Mouse (Mus musculus): ENCODE measurements around the gene Efl1.
"Not testable (repeated sequence)": the region's sequence is repeated elsewhere in the genome, so short reads cannot be mapped to it uniquely, and the experiment has no call there.

The Efl1 gene

GRCm38 (mm10) chr7:82719740-82720139, 71.3 kb downstream of the Efl1 start:
- no peak for DNase-seq (ENCODE audit: low spot score in 2 of 2)

DNA sequence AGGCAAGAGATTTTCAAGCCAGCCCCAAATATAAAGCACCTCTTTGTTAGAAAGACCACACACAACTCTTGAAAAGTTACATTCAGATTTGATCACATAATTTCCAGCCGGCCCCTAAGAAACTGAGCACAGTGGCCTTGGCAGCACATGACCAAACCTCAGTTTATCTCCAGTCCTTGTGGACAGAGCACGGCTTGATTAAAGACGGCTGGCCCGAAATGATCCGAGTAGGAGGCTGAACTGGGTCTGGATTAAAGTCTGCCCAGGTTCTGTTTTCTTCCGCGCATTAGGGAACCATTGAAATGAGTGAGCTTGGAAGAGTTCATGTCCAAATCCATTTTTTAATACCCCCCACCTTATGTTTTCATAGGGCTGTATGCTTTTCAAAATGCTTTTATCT, 72.1 kb downstream of the Efl1 start:
- DNase-seq (ENCODE audit: low spot score in 2 of 2) = no peak

- DNase-seq (ENCODE audit: low spot score in 2 of 2) = no peak
Measured at GRCm38 (mm10) chr7:82720906-82721305, 72.5 kb downstream of the Efl1 start.

GRCm38 (mm10) chr7:82722486-82723123, 74.2 kb downstream of the Efl1 start:
- no peak for DNase-seq (ENCODE audit: low spot score in 2 of 2)

DNA sequence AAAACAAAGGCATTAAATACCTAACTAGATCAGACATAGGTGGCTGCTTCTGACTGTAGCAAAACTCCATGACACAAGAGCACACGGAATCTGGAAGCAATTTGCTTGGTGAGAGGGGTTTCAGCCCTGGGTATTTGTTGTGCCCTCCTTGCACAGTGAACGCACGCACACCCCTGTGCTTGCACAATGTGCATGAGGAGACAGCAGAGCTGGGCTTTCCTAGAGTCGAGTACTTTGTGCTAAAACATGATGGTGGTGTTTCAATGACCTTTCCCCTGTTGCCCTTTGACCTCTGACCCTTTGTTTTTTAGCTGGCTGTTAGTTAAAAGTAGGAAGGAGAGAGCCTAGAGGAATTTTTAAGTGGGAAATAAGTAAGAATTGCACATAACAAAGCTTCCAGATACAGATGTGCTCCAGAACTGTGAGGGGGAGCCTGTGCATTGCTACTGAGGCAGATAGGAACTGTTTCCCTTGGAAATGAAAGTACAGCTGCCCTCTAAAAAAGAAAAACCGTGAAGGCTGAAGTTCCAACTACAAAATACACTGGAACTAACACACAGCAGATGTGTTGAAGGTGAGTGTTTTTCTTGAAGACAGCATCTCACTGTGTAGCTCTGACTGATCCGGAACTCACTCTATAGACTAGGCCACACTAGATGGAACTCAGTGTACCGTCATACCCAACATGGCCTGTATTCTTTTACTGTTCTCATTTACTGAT, 74.9 kb downstream of the Efl1 start:
- no peak for DNase-seq (ENCODE audit: low spot score in 2 of 2)

DNA sequence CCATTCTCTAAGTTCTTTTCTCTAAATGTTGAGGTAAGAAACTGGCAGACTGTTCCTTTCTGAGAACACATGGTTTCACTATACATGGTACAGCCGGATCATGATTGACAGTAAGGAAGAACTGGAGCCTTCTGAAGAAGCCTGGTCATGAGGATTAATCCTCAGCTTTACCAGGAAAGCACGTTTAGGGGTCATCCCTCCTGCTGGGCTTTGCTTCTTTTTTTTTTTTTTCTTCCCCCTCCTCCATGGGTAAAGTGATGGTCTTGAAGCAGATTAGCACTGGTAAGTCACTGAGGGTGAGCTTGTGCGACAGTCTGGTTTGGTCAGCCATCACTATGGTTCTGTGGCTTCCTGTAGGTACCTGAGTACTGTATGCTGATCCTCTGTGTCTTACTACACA, 76.1 kb downstream of the Efl1 start:
- DNase-seq (ENCODE audit: low spot score in 2 of 2) = no peak

GRCm38 (mm10) chr7:82725006-82725636, 76.7 kb downstream of the Efl1 start:
- no peak for DNase-seq (ENCODE audit: low spot score in 2 of 2)

DNA sequence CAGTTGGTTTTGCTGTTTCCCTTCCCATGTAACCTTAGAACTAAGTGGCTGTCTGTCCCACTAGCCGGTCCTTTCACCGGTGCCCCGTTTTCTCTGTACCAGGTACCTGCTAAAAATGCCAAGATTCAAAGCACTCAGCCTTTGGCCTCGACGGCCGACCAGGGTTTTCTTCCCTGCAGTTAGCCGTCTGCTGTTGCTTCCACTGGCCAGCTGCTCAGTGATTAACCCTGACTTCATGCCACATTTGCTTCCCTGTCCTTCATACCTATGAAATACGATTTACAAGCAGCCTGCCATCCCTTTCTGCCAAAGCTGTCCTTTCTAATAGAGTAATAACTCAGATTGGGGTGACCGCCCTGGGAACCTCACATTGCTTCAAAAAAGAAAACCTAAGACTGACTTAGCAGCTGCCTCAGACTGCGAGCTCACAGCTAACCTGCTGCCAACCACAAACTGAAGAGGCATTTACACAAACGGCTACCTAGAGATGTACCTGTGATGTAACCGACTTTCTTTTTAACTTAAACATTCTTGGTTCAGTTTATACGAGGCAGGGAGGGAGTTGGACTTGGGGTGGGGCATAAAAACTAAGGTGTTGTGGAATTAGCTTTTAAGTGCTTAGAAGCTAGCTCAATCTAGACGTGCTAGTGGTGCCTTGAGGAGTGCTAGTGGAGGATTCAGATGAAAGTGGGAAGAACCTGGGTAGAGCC, 77.5 kb downstream of the Efl1 start:
- DNase-seq (ENCODE audit: low spot score in 2 of 2) = no peak

GRCm38 (mm10) chr7:82727066-82727465, 78.7 kb downstream of the Efl1 start:
- no peak for DNase-seq (ENCODE audit: low spot score in 2 of 2)

DNA sequence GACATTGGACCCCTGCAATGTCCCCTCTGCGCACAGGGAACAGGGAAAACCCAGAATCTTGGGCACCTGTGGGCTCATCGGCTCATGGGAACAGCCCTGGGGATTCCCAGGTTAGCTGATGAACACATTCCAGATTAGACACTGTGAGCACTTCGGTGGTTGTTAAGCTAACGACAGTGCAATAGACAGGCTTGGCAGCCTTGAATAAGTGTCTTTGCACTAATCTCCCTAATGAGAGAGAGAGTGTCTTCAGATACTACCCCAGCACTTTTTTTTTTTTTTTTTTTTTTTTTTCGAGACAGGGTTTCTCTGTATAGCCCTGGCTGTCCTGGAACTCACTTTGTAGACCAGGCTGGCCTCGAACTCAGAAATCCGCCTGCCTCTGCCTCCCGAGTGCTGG, 80.6 kb downstream of the Efl1 start:
- not testable (repeated sequence) for DNase-seq (ENCODE audit: low spot score in 2 of 2)

DNA sequence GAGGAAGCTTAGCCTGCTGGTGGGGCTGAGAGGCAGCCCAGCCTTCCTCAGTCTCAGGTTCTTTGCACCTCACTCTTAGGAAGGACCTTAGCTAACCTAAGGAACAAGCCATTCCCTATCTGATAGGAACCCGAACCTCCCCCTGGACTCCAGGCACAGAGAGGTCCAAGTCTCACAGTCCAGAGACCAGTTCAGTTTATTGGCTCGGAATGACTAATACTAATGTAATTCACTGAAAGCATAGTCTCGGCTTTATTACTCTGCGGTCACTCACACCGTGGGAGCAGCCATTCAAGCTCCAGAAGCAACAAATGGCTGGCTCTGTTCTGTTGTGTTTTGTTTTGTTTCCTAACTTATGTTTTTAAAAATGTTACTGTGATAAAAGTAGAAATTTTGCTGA, 84.7 kb downstream of the Efl1 start:
- no peak for DNase-seq (ENCODE audit: low spot score in 2 of 2)

DNA sequence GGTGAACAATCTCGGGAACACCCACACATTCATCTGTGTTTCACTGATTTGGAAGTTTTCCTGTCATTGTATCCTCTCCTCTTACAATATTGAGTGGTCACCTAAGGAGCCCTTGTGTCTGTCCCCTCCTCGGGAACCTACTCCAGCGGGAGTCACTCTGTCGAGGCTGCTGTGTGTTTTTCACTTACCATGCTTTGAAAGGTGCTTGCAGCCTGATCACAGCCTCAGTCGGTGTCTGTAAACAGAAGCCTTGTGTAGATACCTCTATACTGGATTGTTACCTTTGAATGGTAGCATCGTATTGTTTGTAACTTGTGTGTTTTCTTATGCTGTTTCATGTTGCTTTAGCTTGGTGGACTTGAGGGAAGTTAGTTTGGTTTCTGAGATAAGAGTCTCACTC, 85.6 kb downstream of the Efl1 start:
- no peak for DNase-seq (ENCODE audit: low spot score in 2 of 2)

GRCm38 (mm10) chr7:82734748-82735600, 86.6 kb downstream of the Efl1 start:
- DNase-seq (ENCODE audit: low spot score in 2 of 2) = no peak

- no peak for DNase-seq (ENCODE audit: low spot score in 2 of 2)
Measured at GRCm38 (mm10) chr7:82743116-82743765, 94.8 kb downstream of the Efl1 start.

DNA sequence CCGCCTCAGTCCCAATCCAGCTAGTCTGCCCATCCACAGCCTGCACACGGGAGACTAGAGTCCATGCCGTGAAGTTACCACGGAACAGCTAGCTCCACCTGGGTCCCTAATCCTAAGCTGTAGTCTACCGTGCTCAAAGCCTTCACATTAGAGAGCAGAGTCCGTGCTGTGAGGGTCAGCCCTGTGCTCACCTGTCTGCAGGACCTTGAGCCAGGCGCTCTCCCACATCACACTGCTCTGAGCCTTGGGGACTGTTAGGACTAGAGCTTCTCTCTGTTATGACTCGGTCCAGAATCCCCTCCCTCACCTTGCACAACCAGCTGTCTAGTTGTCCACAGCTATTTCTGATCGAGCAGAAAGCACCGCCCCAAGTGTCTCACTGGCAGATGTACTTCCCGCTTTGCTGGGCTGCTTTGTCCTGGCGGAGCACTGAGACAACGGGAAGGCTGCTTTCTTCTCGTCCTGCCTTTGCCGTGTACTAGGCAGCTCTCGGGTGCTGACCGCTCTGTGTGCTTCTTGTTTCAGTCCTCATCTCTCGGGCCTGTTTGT, 95.8 kb downstream of the Efl1 start:
- DNase-seq (ENCODE audit: low spot score in 2 of 2) = no peak

GRCm38 (mm10) chr7:82748812-82749211, 100.4 kb downstream of the Efl1 start:
- DNase-seq (ENCODE audit: low spot score in 2 of 2) = peak in 1 of 2 experiments; percentile 5

- no peak for DNase-seq (ENCODE audit: low spot score in 2 of 2)
Measured at GRCm38 (mm10) chr7:82749239-82749638, 100.8 kb downstream of the Efl1 start.

DNA sequence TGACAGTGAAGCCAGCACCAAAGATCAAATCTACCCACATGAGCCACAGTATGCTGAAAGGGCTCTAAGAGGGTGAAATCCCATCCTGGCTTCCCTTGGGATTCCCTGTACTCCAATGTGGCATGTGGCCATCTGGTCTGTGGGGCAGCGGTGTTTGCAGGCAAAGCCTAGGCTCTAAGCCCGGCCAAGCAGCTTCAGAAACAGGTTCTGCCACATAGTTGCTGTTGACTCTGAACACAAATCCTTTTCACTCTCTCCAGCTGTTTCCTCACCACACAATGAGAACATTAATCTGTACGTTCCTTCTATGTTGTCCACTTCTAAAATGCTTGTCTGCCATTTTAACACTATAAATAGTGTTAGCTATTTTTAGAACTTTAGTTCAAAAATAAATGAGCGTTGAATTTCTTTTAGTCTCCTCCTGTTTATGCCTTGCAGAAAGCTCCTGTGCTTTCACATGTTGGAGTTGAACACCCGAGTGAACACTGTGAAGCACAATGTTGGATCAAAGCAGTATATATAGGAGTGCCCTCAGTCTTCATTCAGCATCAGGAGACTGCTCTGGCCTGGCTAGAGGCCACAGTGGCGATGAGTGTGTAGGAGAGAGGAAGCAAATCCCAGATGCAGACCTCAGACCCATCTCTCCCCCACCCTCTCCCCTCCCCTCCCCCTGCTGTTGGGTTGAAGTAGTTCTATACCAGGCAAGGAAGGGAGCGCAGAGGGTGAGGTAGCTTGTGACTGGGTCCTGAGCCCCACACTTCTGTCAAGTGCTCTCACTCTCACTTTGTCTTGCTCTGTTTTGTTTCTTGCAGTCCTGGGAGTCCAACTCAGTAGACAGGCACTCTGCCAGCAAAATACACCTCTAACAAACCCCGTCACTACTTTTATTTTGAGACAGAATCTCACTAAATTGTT, 104.0 kb downstream of the Efl1 start:
- DNase-seq (ENCODE audit: low spot score in 2 of 2) = no peak

GRCm38 (mm10) chr7:82755602-82756155, 107.3 kb downstream of the Efl1 start:
- no peak for DNase-seq (ENCODE audit: low spot score in 2 of 2)

Data from natural killer cell, adult 2 months (primary cell).